Mouse (Mus musculus) liver, adult 2 months (tissue): Measurements from ENCODE around the gene Pfdn4. TPM values are rescaled to one million over a fixed set of nuclear protein-coding genes. Genes with fewer than 3 reads are reported as not detected.

Experiments
- DNase-seq: peaks from one replicate; pipeline ENCODE4 v3.0.0-alpha.2; 2011; ENCODE audit warnings: low read depth, low spot score; ENCODE audit errors: extremely low read depth
- H3K27ac ChIP-seq: fragments of 200-500 bp; replicated peaks from 2 replicates; pipeline ENCODE4 v1.5.1; 2012; ENCODE audit warnings: low read depth, mild to moderate bottlenecking, control low read depth, inconsistent platforms, low read length; ENCODE audit not compliant: insufficient read depth
- H3K27me3 ChIP-seq: fragments of 200-500 bp; 2 replicates; pipeline ENCODE4 v1.6.1; 2012; ENCODE audit warnings: mild to moderate bottlenecking, moderate library complexity, low read length, inconsistent platforms; ENCODE audit not compliant: control insufficient read depth, insufficient read depth
- H3K36me3 ChIP-seq: fragments of 200-500 bp; 2 replicates; pipeline ENCODE4 v1.6.1; 2012; ENCODE audit warnings: low read length, inconsistent platforms; ENCODE audit not compliant: control insufficient read depth, insufficient read depth
- H3K4me1 ChIP-seq: fragments of 200-500 bp; 2 replicates; pipeline ENCODE4 v1.6.1; 2011; ENCODE audit warnings: low read length; ENCODE audit not compliant: control insufficient read depth, insufficient read depth
- H3K4me3 ChIP-seq: fragments of 200-500 bp; 2 replicates; pipeline ENCODE4 v1.5.1; 2011; ENCODE audit warnings: low read depth, mild to moderate bottlenecking, control low read depth, low read length, moderate library complexity; ENCODE audit not compliant: insufficient read depth
- H3K79me2 ChIP-seq: fragments of 200-500 bp; 2 replicates; pipeline ENCODE4 v1.6.1; 2012; ENCODE audit warnings: inconsistent platforms, mild to moderate bottlenecking, low read length, moderate library complexity; ENCODE audit not compliant: control insufficient read depth, insufficient read depth
- H3K9ac ChIP-seq: fragments of 200-500 bp; 2 replicates; pipeline ENCODE4 v1.6.1; 2012; ENCODE audit warnings: low read depth, mild to moderate bottlenecking, control low read depth, inconsistent platforms, low read length
- CTCF ChIP-seq: fragments of 200-500 bp; IDR thresholded peaks from 2 replicates; pipeline ENCODE4 v1.5.1; 2011; ENCODE audit warnings: low read depth, low read length, control low read depth
- POLR2A ChIP-seq: fragments of 200-500 bp; IDR thresholded peaks from 2 replicates; pipeline ENCODE4 v1.6.1; 2011; ENCODE audit warnings: low read length, control low read depth; ENCODE audit not compliant: insufficient read depth; ENCODE audit errors: extremely low read depth
- WGBS: fragments of 180-500 bp; shearing (Covaris S2); methylation state at CpG from one replicate; pipeline ENCODE4 v1.1.7; 2018; 5-methylcytosine and 5-hydroxymethylcytosine counted together
- polyA plus RNA-seq: library from polyadenylated mRNA; depleted of rRNA; stranded (reverse); fragments of >200 nt; gene quantifications from 2 replicates; pipeline ENCODE4 v1.2.3, GENCODE M21; 2012; rRNA removed
- total RNA-seq: library from RNA; depleted of rRNA; stranded (reverse); fragments of >200 nt; gene quantifications from 2 replicates; pipeline ENCODE4 v1.2.3, GENCODE M21; 2014; rRNA removed

Pfdn4 gene
- total and polyA plus RNA-seq, 2 experiments = 1.4 to 10.6 TPM

DNA sequence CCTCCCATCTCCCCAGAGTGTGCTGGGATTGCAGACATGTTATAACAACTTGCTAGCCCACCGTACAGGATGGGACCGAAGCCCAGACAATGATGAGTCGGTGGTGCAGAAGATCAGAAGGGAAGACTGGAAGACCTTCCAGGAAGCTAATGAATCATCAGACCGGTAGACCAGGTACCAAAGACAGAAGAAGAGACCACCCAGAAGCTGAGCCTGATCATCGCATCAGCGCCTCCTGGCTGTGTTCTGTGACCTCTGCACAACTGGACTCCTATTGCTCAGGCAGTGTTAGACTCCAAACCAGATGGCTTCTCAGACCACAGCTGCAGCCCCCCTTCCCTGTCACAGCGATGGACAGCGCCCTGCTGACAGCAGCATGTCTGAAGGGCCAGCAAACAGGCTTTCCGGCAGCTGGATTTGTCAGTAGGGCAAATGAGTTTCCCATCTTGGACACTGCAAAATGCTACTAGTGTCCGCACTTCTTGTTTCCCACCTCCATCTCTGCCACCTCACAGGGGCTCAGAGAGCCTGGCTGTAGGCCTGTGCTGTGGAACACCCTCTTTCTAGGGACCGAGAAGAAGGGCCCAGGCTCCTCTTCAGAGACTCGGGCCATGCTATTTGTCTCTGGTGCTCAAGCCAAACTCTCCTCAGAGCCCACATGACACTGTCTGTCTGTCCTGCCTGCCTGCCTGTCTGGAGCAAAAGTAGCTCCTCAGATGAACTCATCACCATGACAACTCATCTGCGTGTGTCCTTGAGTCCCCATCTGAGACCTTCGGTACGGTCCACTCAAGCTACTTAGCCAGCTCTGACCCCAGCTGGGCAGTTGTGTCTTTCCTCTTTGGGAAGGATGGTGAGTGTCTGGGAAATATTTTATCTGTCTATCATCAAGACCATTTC lies 68.0 kb downstream of the Pfdn4 start:
- H3K79me2 ChIP-seq = no peaks in the 10 kb centered on the region
- H3K4me3 ChIP-seq = no peak overlapping the region
- no peaks in the 10 kb centered on the region for H3K36me3 ChIP-seq
- TF ChIP-seq POLR2A = no peak
- H3K27ac ChIP-seq = no peak overlapping the region
- no peaks in the 10 kb centered on the region for H3K27me3 ChIP-seq
- H3K4me1 ChIP-seq = no peaks in the 10 kb centered on the region
- 78% methylated on average over 15 of the region's 15 CpGs for WGBS
- H3K9ac ChIP-seq = no peak overlapping the region
- DNase-seq = no peak

DNA sequence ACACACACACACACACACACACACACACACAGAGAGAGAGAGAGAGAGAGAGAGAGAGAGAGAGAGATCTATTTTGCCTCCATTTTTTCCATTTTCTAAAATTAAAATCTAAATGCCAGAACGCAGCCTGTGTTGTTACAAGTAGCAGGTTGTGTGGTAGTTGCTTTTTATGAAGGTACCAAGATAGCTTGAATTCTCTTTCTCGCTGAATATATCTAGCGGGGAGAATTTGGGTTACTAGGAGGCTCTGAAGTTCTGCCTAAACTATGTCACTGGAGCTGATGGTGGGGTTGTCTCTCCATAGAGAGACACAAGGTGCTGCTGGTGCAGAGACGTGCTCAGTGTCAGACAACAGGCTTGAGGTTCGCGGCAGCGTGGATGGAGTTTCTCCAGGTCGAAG lies 68.8 kb downstream of the Pfdn4 start:
- no peak for DNase-seq
- no peaks in the 10 kb centered on the region for H3K27me3 ChIP-seq
- H3K9ac ChIP-seq = no peak overlapping the region
- H3K4me1 ChIP-seq = no peaks in the 10 kb centered on the region
- 82% methylated on average over 8 of the region's 8 CpGs for WGBS
- no peak overlapping the region for H3K4me3 ChIP-seq
- H3K79me2 ChIP-seq = no peaks in the 10 kb centered on the region
- no peak overlapping the region for H3K27ac ChIP-seq
- no peaks in the 10 kb centered on the region for H3K36me3 ChIP-seq
- TF ChIP-seq POLR2A (no peak), CTCF (no peak)

Other genes with a start within 250 kb of the Pfdn4 start
- gene Bcas1, start 68.6 kb upstream of the Pfdn4 start, total RNA-seq = 0.07 TPM in 1 of 2 replicates, not detected in the other
- 0.02 TPM in 1 of 2 replicates, not detected in the other for gene Bcas1, start 68.6 kb upstream of the Pfdn4 start, polyA plus RNA-seq
- not detected in 2 replicates for gene Cyp24a1, start 717 bp downstream of the Pfdn4 start, total RNA-seq
- gene Cyp24a1, start 717 bp downstream of the Pfdn4 start, polyA plus RNA-seq = not detected in 2 replicates
- gene 4930470P17Rik, start 105.6 kb downstream of the Pfdn4 start, total RNA-seq = not detected in 2 replicates
- gene 4930470P17Rik, start 105.6 kb downstream of the Pfdn4 start, polyA plus RNA-seq = not detected in 2 replicates
- gene Dok5, start 235.4 kb downstream of the Pfdn4 start, total RNA-seq = not detected in 2 replicates
- gene Dok5, start 235.4 kb downstream of the Pfdn4 start, polyA plus RNA-seq = not detected in 2 replicates